Mouse (Mus musculus): ENCODE results near the gene Rmnd5a.

Gene Rmnd5a

DNA sequence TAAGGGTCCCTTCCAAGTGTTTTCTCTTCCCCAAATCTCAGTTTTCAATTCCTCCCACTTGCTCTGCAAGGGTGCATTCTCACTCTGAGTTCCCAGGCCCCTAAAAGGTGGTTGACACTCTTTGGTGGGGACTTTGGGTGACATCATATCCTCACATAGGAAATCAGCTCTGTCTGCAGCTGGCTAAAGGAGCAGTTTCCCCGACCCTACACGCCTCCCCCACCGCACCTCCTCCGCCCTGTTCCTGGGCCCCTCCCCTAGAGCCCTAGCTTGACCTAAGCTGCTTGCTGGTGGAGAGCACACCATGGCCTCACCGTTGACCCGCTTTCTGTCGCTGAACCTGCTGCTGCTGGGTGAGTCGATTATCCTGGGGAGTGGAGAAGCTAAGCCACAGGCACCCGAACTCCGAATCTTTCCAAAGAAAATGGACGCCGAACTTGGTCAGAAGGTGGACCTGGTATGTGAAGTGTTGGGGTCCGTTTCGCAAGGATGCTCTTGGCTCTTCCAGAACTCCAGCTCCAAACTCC lies 67.1 kb downstream of the Rmnd5a start, which contains the start of gene Cd8a:
Gene Cd8a, plus strand, starts transcription at position 179 of the 527 bp plus-strand sequence.
- intact Hi-C loops (cut with DNase I) = no loop called here

DNA sequence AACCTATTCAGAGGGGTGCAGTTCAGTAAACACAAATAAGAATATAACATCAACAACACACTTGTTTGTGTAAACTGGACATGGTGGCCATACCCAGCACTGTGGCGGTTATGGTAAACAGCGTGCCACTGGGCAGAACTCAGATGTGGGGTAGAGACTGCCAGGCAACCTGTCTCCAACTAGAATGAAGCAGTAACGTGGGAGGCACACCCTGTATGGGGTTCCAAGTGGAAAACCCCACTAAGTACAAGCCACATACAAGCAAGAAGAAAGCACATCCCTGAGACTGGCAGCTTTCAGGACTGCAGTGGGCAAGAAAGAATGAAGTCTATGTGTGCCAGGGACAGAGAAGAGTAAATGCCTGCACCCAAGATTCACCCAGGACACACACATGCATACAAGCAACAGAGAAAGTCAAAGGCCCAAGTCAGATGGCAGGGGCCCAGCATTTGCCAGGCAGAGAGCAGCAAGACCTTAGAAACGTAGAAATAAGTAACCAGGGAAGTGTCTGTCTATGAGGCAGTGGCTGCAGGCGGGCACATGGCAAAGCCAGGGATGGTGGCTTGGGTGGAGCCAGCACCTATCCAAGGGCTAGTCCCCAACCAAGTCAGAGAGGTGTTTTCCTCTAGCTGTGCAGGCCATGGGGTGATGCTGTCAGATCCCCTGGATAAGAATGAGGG lies 68.3 kb downstream of the Rmnd5a start:
- intact Hi-C loops (cut with DNase I) = no loop called here

DNA sequence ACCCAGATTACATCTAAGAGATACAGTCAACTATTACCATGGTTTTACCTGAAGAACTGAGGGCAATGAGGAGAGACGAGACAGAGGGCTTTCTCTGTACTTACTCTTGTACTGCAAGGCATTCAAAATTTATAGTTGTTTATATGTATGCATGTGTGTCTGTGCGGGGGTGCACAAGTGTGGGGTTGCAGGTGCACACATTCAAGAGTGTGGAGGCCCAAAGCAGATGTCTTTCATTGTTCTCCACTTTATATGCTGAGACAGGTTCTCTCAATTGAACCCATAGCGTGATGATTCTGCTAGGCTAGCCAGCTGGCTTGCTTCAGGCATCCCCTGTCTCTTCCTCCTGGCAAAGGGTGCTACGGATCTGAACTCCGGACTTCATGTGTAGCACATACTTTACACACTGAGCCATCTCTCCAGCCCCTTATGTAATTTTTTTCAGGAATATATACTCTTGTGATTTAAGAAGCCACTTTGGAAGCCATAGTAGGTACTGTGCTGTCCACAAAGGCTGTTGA lies 69.3 kb downstream of the Rmnd5a start:
- intact Hi-C loops (cut with DNase I) = no loop called here

DNA sequence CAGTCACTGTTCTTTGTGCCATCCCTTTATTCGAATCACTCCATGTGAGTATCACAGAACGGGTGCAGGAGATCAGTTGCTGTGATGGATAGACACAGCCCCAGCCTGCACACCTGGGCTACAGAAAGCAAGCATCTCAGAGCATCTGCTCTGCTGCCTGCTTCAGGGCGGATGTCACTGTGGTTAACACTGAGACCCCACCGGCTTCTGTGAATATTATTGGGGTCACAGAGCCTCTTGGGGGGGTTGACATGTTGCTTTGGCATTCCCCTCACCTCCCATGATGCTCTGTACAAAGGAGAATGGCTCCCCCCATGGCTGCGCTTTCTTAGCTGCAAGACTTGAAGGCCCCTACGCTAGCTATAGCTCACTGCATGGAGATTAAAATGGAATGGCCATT lies 71.0 kb downstream of the Rmnd5a start:
- intact Hi-C loops (cut with DNase I) = no loop called here

DNA sequence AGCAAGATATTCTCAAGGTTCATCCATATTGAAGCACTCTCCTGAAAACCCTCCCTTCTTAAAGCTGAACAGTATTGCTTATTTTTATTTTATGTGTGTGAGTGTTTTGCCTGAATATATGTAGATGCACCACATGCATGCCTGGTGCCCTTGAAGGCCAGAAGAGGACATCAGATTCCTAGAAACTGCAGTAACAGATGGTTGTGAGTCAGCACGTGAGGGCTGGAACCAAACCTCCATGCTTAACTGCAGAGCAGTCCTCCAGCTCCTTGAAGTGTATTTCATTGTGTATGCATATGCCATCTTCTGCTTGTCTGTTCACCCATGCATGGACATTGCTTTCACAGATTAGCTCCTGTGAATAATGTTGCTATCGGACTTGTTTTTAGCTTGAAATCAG lies 76.4 kb downstream of the Rmnd5a start:
- intact Hi-C loops (cut with DNase I) = no loop called here

DNA sequence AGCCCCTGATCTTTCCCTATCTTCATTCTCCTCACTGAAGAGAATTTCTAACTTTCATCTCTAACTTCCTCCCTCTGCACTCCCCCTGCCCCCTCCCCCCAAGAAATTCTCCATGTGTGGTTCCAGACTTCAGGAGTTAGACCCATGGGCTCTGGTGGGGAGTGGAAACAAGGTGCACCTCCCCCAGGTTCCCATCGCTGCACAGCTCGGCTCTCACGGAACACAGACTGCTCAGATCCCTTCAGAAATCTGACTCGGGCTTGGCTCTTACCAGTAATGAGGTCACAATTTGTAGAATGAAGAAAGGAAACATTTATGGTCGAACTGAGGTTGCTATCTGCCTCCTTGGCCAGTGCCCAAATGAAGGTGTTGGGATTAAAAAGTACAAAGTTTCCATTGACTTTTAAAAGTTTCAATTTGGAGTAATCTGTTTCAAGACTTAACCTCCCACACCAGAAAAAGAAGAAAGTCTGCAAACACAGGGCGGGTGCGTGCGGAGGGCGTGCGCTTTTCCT lies 79.2 kb downstream of the Rmnd5a start:
- intact Hi-C loops (cut with DNase I) = no loop called here

DNA sequence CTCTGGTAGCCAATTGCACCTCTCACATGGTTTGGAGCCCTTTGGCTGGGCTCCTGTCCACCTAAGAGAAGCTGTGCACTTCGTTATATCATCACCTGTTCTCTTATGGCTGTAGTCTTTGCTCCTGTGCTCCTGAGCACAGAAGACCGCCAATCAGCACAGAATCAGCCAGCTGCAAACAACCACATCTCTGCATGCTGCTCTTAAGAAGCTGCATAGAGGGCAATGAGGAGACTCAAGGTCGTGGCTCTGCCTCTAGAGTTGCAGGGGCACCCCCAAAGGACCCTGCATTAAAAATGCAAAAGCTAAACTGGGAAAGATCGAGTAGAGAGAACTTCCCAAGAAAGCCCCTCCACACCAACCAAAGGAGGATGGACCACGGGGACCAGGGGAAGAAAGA lies 79.7 kb downstream of the Rmnd5a start:
- intact Hi-C loops (cut with DNase I) = no loop called here

DNA sequence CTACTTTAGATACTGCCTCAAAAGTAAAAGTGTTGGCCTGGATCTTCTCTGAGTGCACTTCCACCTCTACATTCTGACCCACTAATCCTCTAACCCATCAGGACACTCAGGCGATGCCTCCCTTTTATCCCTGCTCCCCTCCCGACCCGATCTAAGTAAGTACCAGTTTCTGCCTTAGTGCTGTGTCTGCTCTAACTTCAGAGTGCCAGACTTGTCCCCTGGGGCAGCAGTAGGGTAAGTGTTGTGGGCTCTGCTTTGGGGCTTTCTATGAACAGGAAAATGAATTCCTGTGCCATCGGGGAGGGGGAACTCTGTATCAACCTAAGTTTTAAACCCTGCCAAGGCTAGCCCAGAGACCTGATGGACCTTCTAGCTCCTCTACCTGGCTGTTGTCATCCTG lies 80.2 kb downstream of the Rmnd5a start:
- intact Hi-C loops (cut with DNase I) = no loop called here

DNA sequence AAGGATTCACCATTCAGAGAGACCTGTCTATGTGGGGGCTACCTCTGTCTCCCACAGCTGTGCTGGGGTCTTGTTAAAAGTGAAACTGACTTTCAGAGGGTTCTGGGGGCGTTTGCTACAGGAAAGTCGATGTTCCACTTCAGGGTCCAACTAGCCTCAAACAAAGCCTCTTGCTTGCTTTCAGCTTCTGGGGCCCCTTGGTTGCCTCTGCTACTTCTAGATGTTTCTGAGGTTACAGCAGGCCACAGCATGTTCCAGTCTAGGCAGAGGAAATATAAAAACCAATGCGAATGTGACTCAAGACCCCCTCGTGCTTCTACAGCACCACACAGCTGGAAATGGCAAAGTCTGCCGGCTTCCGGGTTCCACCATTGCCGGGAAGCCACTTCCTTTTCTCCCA lies 82.9 kb downstream of the Rmnd5a start:
- intact Hi-C loops (cut with DNase I) = no loop called here

DNA sequence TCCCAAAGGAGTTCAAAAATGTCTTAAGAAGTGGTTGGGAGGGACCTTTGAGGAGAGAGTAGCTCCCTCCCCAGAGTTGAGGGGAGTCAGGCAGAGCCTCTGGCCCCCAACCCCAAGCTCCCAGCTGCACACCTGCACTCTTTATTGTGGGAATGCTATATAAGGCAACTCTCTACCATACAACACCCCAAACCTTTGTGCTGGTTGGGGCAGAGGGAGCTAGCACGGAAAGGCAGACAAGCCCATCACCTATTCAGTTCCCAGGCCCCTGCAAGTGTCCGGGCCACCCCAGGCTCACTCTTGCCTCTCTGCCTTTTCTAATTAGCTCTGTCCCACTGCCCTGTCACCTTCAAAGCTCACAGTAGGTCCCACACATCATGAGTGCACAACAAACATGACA lies 86.7 kb downstream of the Rmnd5a start:
- intact Hi-C loops (cut with DNase I) = no loop called here

DNA sequence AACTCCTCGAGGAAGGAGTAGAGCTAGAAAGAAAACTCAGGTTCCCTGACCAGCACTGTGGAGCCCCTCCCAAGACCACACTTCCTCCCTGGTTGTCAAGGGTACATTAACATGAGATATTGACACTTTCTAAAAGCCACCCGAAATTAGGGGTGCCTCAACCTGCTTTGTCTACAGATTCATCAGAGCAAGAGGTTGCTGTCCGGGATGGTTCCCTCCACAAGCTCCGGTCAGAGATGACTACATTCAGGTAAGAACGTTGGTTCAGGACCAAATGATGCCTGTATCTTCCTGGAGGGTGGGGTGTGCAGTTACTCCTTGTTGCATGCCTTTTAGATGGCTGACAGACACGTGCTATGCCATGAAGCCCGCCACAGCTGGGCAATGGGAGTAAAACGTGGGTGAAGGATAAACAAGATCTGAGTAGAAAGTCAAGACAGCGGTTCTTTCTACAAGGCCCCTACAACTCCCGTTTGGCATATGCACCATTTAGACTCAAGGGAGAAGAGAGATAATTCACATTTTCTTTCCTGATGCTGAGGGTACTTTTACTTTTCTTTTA lies 87.5 kb downstream of the Rmnd5a start:
- intact Hi-C loops (cut with DNase I) = no loop called here

DNA sequence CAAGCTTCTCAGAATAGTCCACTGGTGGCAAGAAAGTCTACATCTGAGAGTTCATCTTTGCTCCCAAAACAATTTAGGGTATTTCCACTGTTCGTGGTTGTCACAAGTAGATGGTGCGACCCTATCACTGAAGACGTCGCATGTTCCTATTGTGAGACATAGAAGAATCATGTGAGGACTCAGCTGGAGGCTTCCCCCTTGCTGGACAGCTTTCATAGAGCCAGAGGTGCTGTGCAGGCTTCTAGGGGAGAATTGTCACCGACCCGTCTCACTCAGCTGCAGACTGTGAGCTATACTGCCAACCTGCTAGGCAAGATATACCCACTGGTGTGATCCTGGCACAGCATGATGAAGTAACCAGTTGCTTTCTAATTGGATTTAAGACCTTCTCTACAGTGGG lies 88.2 kb downstream of the Rmnd5a start:
- intact Hi-C loops (cut with DNase I) = no loop called here

DNA sequence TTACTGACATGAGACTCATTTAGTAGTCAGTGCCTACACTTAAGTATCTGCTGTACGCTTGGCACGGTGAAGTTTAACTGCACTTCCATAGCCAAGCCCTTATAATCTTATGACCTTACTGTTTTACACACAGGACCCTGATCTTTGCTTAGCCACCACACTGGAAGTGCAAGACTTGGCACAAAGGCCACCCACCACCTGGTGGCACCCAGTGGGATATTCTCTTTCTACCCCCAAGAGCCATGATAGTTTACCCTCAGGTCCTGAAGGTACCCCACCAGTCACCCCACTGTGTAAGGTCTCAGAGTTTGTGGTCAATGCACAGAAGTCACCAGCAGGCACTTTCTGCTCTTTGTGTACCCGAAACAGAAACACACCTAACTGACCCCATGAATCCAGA lies 89.2 kb downstream of the Rmnd5a start:
- intact Hi-C loops (cut with DNase I) = no loop called here

DNA sequence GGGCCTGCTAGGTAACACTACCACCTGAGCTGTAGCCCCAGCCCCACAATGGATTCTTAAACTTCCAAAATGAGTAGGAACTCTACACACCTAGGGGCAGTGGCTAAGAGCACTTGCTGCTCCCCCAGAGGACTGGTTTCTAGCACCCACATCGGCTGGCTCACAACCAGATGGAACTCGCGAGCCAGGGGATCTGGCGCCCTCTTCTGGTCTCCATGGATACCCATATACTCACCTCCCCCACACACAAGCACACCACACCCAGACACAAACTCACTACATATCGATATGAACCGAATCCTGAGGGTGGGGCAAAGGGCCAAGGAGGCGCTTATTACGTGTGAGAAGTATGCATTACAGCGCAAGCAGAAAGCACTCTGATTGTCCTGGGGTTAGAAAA lies 92.4 kb downstream of the Rmnd5a start:
- intact Hi-C loops (cut with DNase I) = no loop called here

DNA sequence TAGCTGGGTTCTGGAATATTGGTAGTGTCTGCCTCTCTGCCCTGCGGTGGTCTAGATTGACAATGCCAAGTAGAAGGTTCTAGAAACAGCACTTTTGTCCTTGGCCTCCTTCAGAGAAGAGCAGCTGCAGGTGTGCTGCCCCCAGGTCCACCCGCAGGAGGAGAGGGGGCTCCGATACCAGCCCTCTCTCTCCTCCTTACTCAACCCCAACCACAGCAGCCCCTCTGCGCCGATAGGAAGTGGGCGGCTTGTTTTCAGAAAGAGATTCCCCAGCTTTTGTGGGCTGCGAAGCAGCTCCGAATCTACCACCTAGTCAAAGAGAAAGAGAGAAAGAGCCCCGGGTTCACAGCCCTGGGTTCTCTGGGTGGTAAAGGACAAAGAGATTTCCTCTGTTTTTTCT lies 99.3 kb downstream of the Rmnd5a start:
- intact Hi-C loops (cut with DNase I) = no loop called here

DNA sequence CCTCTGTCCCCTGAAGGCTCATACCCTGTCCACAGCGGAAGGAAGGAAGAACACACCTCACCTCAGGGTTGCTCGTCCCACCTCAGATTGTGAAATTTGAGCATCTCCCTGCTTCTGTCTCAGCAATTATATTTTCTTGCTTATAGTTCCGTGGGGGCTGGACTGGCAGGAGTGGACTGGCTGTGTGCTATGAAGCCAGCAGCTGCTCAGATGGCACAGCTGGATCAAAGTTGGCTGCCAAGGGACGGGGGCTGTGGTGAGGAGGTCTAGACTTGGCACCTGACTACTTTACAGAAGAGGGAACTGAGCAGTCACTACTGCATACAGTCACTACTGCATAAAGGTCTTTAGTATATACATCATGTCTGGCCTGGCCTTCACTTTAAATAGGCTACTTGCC lies 101.1 kb downstream of the Rmnd5a start:
- intact Hi-C loops (cut with DNase I) = no loop called here

DNA sequence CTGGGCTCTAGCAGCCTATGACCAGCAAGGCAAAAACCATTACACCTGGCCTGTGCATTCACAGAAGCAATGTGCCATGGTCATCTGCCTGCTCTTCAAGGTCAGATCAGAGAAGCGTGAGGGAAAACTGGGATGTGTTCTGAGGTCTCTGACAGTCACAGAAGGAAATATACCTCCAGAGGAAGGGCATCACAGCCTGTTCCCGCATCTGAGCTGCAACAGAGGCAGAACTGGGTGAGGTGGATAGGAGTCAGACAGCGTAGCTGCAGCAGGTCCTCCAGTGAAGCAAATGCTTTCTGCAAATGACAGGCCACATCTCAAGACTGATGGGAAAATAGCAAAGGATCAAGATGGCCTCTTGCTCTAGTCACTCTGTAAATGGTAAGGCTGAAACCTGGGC lies 101.5 kb downstream of the Rmnd5a start:
- intact Hi-C loops (cut with DNase I) = no loop called here

All from adrenal gland (tissue).